Mouse (Mus musculus): ENCODE data around the gene Igf2r.

DNA sequence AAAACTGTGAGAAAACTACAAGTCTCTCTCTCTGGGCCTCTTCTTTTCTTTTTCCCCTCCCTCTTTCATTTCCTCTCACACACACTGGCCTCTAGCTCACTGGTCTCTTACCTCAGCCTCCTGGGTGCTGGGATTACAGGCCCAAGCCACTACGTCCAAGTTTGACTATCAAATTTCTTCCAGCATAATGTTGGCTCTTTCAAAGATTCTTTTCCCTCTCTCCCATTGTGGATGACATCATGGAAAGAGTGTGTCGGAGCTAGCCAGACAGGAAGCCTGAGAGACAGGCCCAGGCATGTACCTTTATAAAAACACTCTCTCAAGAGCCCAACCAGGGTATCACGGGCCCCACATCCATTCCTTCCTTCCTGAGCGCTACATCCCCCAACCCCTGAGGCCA, 22.0 kb upstream of the Igf2r start:
- no peak for TF ChIP-seq CTCF (IDR thresholded peaks at IDR 0.05; ENCODE audit: low read depth, low read length)
- no peak for TF ChIP-seq GATA1 (IDR thresholded peaks at IDR 0.05; ENCODE audit: borderline replicate concordance, low read length)
- TF ChIP-seq TAL1 (conservative IDR thresholded peaks at IDR 0.05; ENCODE audit: low read depth, low read length): no peak

Measured in G1E (cell line).